Mouse (Mus musculus): ENCODE results near the gene Creb5. TPM values are rescaled to one million over a fixed set of nuclear protein-coding genes. Genes with fewer than 3 reads are reported as not detected.

Creb5 gene
- polyA plus RNA-seq, 1 experiment from 2014 or later, result 7.9 TPM

Other genes with a start within 250 kb of the Creb5 start
- gene Jazf1, start 218.6 kb upstream of the Creb5 start, polyA plus RNA-seq (2016; fragmentation: Nextera tagmentation; extraction: Ambion mirVana), result 15.6 and 15.8 TPM in 2 replicates